Mouse (Mus musculus): ENCODE measurements around the gene Tmem29. TPM values are rescaled to one million over a fixed set of nuclear protein-coding genes. Genes with fewer than 3 reads are reported as not detected.
"Not testable (repeated sequence)": the region's sequence is repeated elsewhere in the genome, so short reads cannot be mapped to it uniquely, and the experiment has no call there.

Gene Tmem29
- 1 to 10 TPM; 6.0 to 8.6 TPM for total RNA-seq (2021)
- long read RNA-seq, experiment 1, partial matches to known transcripts, result 0 of 4 reads
- long read RNA-seq, experiment 1, other reads (novel, unspliced or antisense), result 0 of 4 reads
- long read RNA-seq, experiment 2, partial matches to known transcripts, result 0 of 8 reads
- long read RNA-seq, experiment 2, other reads (novel, unspliced or antisense), result 1 of 8 reads

- Histone ChIP-seq H3K4me3 (peak within 1 kb of the TSS; percentile 78), H3K27ac (peak within 1 kb of the TSS; percentile 85)
- peak; percentile 90 for TF ChIP-seq CTCF (IDR thresholded peaks at IDR 0.05)
- peak; percentile 90 for DNase-seq
- intact Hi-C loops (cut with DNase I), result loop anchor here (2.0 kb wide), 1 partner anchor 20 kb away; no protein-coding TSS in a partner anchor
Observed at GRCm38 (mm10) chrX:150458766-150459350, at the start of gene Tmem29. Gene Tmem29 (minus strand): TSS chrX:150459154.

- no peak for DNase-seq
- Histone ChIP-seq H3K4me3 (no peak overlapping the region), H3K27ac (no peak overlapping the region)
- intact Hi-C loops (cut with DNase I), result no loop called here
- TF ChIP-seq CTCF (IDR thresholded peaks at IDR 0.05), result no peak
Observed at GRCm38 (mm10) chrX:150508696-150509095, 49.7 kb upstream of the Tmem29 start.

GRCm38 (mm10) chrX:150487811-150488210 lies 28.9 kb upstream of the Tmem29 start:
- intact Hi-C loops (cut with DNase I), result loop anchor here (10.0 kb wide), 1 partner anchor 177 kb away; no protein-coding TSS in a partner anchor
- H3K4me3 ChIP-seq, DNase-seq, H3K27ac ChIP-seq: not testable (repeated sequence)

- not testable (repeated sequence) for DNase-seq, H3K27ac ChIP-seq
- intact Hi-C loops (cut with DNase I), result loop anchor here (10.0 kb wide), 1 partner anchor 178 kb away; no protein-coding TSS in a partner anchor
- peak overlapping the region; percentile 55 for H3K4me3 ChIP-seq
Observed at GRCm38 (mm10) chrX:150486314-150487030, 27.5 kb upstream of the Tmem29 start.

GRCm38 (mm10) chrX:150477854-150478780 lies 19.2 kb upstream of the Tmem29 start:
- intact Hi-C loops (cut with DNase I), result loop anchor here (2.0 kb wide), 1 partner anchor 19 kb away; the partner anchor contains the start of gene Tmem29
- H3K4me3 ChIP-seq, result peak overlapping the region; percentile 84
- peak overlapping the region; percentile 99 for H3K27ac ChIP-seq
- peak; percentile 85 for DNase-seq
- peak; percentile 96 for TF ChIP-seq CTCF (IDR thresholded peaks at IDR 0.05)

- Histone ChIP-seq H3K27ac (no peak overlapping the region), H3K4me3 (no peak overlapping the region)
- DNase-seq, result no peak
- intact Hi-C loops (cut with DNase I), result no loop called here
- TF ChIP-seq CTCF (IDR thresholded peaks at IDR 0.05), result no peak
Observed at GRCm38 (mm10) chrX:150471416-150471815, 12.5 kb upstream of the Tmem29 start.

- TF ChIP-seq CTCF (IDR thresholded peaks at IDR 0.05), result no peak
- DNase-seq, result no peak
- intact Hi-C loops (cut with DNase I), result no loop called here
- H3K27ac ChIP-seq, result no peak overlapping the region
- no peak overlapping the region for H3K4me3 ChIP-seq
Observed at GRCm38 (mm10) chrX:150468266-150468665, 9.3 kb upstream of the Tmem29 start.

- intact Hi-C loops (cut with DNase I); H3K4me3 ChIP-seq; DNase-seq; H3K27ac ChIP-seq: not testable (repeated sequence)
Observed at GRCm38 (mm10) chrX:150466817-150467216, 7.9 kb upstream of the Tmem29 start.

GRCm38 (mm10) chrX:150460143-150460542 lies 1.2 kb upstream of the Tmem29 start:
- no peak for DNase-seq
- Histone ChIP-seq H3K4me3 (no peak overlapping the region), H3K27ac (no peak overlapping the region)
- intact Hi-C loops (cut with DNase I), result no loop called here
- TF ChIP-seq CTCF (IDR thresholded peaks at IDR 0.05), result no peak

- Histone ChIP-seq H3K27ac (peak overlapping the region; percentile 85), H3K4me3 (peak overlapping the region; percentile 78)
- intact Hi-C loops (cut with DNase I), result loop anchor here (2.0 kb wide), 1 partner anchor 19 kb away; no protein-coding TSS in a partner anchor
- peak; percentile 21 for DNase-seq
- TF ChIP-seq CTCF (IDR thresholded peaks at IDR 0.05), result no peak
Observed at GRCm38 (mm10) chrX:150459411-150459927, 515 bp upstream of the Tmem29 start.

- no peak for TF ChIP-seq CTCF (IDR thresholded peaks at IDR 0.05)
- Histone ChIP-seq H3K27ac (peak overlapping the region; percentile 85), H3K4me3 (peak overlapping the region; percentile 78)
- DNase-seq, result no peak
- intact Hi-C loops (cut with DNase I), result loop anchor here (2.0 kb wide), 1 partner anchor 21 kb away; no protein-coding TSS in a partner anchor
Observed at GRCm38 (mm10) chrX:150458136-150458535, 818 bp downstream of the Tmem29 start.

All from gastrocnemius, adult 2 months (tissue).